Mouse (Mus musculus): ENCODE results near the gene Foxl2.

Gene Foxl2

DNA sequence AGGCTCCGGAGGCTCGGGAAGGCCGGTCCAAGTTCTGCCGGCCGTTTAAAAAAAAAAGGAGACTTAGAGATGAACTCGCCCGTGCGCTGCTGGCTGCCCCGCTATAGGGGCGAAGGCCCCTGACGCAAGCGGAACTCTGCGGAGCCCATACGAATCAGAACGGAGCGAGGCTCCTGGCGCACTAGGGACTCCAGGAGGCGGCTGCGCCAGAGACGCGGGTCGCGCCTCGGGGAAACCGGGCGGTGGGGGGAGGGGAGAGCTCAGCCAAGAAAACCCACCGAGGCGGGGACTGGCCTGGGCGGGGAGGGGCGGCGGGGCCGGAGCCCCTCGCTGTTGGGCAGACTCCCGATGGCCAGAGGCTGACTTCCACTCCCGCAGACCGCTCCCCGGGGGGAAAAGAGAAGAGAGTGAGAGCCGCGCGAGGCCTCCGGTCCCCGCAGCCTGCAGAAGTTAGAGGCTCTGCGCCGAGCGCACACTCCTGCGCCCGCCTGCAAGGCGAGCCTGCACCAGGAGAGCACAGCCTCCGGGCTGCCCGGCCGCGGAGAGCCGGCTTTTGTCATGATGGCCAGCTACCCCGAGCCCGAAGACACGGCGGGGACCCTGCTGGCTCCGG lies at the start of gene Foxl2:
Gene Foxl2, plus strand, starts transcription at position 186 of the 613 bp plus-strand sequence.
- no peak for DNase-seq

DNA sequence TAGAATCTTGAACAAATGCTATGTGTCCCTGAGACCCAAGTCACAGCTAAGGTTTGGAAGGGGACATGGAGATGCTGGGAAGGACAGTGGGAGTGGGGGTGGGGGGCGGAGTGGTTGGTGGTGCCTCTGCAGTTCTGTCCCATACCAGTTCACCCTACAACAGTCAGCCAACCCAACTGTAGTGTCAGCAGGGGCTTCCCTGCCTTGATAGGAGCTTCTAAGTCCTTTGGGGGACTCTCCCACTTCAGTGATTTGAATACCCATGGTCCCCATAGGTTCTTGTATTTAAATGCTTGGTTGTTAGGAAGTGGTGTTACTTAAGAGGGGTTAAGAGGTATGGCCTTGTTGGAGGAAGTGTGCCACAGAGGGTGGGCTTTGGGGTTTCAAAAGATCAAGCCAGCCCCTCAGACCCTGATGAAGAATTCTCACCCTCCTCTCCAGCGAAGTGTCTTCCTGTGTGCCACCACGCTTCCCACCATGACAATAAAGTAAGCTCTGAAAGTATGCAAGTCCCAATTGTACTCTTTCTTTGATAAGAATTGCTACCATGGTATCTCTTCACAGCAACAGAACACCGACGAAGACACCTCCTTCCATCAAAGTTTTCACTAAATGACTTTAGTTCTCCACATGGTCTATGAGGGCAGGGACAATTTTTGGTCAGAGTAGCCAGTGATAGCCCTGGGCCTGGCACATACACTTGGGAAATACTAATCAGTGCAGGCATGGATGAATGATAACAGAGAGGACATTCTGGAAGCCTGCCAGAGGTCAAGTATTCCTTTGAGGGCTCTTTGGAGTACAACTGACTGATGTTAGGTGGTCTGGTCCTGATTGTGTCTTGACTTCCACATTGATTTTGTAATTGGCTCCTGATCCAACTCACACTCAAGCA lies 34.2 kb upstream of the Foxl2 start:
- DNase-seq, result no peak

DNA sequence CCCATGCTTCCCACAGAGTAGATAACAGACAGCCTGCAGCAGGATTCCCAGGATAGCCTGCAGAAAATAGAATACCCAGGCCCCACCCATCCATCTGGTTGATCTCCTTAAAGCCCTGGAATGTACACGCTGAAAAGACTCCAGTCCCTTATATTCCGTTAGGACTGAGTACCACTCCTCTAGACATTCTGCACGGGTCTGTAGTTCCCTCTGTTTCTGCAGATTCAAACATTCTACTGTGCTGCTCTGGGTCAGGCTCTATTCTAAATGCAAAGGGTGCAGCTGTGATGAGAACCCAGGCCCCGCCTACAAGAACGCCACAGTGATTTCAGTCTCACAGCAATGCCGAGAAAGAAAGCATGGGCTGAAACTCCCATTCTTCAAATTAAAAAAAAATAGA lies 32.0 kb upstream of the Foxl2 start:
- DNase-seq, result no peak

DNA sequence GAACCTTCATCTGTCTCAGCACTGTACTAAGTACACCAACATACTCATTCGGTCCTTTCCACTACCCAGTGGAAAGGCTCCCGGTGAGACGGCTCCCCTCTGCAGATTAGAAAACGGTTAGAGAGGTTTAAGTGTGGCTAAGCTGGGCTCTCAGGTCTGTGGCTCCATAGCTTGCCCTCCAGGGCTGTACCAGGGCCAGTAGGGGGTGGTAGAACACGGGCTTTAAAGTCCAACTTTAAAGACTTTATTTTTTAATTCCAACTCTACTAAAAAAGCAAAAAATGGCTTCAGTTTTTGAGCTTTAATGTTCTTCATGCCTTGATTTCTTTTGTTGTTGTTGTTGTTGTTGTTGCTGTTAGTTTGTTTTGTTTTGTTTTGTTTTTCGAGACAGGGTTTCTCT lies 30.9 kb upstream of the Foxl2 start:
- no peak for DNase-seq

DNA sequence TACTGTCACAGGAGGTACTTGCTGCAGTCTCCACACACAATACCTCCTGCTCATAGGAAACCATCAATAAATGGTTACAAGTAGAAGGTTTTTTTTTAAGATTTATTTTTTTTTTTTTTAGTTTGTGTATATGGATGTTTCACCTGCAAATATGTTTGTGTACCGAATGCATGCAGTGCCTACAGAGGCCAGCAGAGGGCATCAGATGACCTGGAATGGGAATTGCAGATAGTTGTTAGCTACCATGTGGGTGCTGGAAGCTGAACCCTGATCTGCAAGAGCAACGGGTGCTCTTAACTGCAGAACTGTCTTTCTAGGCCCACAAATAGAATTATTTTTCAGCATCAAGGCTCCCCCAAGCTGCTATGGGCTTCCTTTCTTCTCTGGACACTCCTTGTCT lies 25.6 kb upstream of the Foxl2 start:
- peak; percentile 8 for DNase-seq

DNA sequence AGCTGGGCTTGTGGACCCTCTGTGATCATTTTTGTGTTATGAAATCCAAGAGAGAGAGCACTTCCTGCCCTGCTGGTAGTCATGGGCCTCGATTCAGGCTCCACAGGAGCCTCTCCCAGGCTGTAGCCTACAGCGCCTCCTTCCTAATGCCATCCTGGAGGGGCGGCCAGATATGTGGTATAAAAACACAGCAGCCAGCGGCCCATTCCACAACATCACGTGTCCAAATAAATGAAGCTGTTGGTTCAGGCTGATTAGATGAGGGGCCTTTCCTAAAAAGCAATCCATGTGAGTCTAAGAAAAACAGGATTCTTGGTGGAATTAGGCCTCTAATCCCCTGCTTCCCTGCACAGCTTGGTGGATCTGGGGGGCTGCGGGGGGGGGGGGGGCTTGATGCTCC lies 22.2 kb upstream of the Foxl2 start:
- no peak for DNase-seq

DNA sequence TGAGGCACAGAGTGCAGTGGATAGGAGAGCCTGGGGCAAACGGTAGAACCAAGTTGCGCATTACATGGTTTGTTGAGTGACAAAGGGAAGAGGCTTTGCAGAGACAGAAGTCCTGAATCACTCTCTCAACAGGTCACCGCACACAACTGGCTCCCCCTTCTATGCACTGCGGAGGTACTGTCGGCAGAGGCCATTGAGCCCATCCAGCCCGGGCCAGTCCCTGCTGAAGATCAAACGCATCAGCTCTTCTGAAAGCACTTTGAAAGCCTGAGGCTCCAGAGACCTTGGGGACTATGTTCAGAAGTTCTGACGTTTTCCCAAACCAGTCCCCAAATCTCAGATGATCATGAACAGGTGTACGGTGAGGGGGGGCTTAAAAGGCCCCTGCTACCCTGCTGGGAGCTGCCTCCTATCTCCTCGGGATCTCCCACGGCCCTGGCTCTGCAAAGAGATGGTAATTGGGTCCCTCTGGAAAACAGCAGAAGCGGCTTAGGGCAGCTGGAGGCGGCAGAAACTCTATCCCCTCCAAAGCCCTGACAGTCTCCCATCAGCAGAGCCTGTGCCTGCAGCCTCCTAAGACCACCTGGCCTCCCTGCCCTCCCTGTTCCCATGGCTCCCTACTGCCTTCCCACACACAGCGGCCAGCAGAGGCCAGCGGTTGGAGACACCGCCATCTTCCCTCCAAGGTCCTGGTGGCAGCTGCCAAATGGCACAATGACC lies 19.7 kb upstream of the Foxl2 start:
- DNase-seq, result no peak

DNA sequence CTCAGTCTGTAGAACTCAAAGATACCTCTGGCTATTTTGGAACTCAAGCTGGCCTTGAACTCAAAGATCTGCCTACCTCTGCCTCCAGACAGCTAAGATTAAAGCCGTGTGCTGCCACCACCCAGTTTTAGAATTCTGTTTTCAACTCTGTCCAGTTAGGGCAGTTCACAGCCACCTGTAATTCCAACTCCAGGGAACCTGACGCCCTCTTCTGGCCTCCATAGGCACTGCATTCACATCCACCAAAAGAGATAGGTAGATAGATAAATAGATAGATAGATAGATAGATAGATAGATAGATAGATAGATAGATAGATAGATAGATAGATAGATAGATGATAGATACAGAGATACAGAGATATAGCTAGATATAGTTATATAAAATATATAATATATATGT lies 15.8 kb upstream of the Foxl2 start:
- no peak for DNase-seq

DNA sequence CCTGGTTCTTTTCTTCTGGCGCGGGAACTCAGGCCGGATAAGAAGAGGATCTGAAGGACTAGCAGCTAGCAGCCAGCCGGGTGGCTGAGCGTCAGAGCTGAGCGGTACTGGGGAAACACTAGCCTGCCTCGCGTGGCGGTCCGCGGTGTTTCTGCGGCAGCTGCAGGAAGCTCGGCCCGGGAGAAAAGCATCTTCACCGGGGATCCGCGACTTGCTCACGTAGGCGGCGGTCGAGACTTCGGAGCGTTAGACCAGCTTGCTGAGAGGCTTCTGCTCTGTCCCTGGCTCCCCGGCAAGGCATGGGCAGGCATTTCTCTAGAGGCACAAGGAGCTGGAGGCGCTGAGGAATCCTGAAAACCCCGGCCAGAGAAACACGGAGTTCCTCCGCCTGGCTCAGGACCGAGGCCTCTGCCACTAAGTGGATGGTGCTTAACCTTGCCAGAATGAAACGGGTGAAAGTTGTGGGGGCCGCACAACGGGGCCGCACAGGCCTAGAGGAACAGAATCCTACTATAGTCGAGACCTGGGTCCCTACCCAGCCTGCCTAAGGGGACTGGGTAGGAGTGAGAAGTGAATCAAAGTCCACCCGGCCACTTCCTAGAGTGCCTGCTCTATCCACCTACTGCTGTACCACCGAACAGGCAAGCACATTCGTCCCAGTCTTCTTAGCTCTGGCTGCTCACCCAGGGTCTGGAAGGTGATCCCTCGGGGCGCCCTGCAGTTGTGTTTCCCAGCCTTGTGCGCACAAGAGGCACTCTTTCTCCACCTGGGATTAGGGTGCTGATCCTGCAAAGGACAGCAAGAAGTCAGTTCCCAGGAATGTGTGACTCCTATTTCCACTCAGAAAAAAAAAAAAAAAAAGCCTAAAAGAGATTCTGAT lies 2.7 kb upstream of the Foxl2 start:
- DNase-seq, result peak; percentile 13

DNA sequence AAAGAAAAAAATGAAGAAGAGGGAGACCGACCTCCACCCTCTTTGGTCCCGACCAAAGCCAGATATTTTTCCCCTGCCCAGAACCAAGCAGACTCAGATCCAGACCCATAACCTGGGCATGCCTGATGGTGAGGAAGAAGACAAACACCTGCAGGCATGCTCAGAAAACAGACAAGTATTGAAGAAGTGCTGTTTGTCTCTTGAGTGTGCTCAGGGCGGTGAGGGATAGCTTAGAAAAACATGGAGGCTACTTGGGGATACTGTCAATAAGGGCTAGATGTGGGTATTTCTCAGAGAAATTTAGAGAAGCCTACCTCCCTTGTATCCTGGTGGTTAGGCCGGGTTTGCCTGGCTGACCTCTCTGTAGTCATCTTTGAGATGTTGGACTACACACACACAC lies 1.8 kb upstream of the Foxl2 start:
- DNase-seq, result no peak

DNA sequence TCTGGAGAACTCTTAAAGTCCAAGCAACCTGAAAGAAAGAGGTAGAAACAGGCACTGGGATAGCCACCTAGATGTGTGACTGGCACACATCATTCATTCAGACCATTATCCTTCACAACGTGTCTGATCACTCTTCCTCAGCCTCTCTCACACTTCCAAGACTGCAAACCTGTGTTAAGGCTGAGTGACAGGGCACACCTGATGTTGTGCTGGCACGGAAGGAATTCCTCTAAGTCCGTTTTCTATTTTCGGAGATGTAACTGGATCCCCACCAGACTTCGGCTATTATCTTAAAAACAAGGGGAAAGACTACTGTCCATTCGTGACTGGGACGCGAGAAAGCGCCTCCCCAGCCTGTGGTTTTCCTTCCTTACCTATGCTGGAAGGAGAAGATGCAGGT lies 1.3 kb upstream of the Foxl2 start:
- no peak for DNase-seq

DNA sequence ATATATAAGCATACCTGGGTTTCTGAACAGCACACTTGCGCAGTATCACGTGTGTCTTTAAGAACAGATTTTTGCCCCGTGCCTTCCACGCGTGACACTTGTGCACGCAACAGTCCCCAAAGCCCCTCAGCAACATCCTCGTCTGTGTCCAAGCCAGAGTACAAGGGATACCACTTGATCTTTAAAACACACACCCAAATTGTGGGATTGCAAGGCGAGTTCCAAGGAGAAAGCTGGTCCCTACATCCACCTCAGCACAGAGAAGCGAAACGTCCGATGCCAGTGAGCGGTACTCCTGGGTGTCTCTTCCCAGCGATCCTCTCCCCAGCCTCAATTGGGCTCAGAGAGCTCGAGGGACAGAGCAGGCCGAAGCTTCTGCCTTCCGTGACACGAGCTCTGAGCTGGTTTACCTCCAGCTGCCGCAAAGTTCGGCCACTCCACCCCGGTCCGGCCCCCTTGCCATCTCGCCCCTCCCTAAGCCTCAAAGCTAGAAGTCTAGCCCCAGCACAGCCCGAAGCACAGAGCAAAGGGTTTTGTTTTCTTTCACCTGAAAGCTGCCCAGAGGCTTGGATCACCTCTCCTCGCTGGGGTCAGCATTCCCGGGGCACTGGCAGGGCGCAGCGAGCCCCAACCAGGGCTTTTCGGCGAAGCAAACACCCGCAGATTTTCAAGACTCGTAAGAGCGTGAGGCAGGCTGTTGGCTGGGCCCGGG lies 541 bp upstream of the Foxl2 start:
- DNase-seq, result no peak

DNA sequence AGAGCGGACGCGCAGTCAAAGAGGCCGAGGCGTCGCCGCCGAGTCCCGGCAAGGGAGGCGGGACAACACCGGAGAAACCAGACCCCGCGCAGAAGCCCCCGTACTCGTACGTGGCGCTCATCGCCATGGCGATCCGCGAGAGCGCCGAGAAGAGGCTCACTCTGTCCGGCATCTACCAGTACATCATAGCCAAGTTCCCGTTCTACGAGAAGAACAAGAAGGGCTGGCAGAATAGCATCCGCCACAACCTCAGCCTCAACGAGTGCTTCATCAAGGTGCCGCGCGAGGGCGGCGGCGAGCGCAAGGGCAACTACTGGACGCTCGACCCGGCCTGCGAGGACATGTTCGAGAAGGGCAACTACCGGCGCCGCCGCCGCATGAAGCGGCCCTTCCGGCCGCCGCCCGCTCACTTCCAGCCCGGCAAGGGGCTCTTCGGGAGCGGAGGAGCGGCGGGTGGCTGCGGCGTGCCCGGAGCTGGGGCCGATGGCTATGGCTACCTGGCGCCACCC lies 682 bp downstream of the Foxl2 start:
- DNase-seq, result no peak

DNA sequence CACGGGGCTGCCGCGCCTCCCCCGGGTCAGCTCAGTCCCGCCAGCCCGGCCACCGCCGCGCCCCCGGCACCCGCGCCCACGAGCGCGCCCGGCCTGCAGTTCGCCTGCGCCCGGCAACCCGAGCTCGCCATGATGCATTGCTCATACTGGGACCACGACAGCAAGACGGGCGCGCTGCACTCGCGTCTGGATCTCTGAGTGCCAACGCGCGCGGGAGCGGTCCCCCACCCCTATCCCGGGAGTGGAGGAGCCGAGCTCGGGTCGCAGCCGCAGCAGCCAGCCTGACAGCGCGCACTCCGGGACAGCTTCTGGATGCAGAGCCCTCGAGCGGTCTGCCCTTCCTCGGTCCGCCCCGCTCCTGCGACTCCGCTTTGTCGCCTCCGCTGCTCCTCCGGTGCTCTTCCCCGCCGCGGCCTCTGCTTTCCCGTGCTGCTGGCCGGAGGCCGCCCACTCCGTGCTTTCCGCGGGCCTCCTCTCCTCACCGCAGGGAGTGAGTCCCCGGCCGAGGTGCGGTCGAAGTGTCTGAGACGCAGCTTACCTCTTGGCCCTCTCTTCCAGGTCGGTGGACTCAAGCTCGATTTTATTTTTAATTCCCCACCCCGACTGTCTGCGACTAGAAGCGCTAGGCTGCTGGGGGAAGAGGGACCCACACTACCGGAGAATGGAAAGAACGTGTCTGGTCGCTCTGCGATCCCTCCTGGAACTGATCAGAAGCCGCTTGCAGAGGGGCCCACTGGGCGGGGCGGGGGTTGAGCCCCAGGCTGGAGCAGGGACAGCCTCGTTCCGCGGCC lies 1.7 kb downstream of the Foxl2 start:
- no peak for DNase-seq

DNA sequence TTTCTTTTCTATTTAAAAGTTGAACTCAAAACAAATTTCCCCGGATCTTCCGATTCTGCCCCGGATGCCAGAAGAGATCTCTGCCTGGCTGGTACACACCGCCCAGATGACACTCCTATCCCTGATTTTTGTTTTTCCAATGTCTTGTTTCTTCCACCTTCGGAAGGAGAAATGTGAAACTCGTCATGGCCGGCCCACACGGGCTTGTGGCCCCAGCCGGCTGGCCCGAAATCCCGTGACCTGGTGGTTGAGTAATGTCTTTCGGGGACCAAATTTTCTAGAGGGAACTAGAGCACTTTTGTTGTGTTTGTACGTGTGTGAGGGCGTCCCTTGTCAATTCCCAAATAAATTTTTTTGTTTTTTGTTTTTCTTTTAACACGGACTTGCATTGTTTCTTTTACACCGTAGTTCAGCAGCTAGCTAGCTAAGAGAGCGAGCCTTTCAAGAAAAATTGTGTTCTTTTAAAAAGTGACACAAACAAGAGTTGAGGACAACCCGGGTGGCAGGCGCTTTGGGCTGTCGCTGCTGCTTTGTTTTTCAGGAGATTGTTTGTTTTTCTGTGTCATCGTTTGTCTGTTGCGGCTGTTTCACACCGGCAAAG lies 2.8 kb downstream of the Foxl2 start:
- no peak for DNase-seq

DNA sequence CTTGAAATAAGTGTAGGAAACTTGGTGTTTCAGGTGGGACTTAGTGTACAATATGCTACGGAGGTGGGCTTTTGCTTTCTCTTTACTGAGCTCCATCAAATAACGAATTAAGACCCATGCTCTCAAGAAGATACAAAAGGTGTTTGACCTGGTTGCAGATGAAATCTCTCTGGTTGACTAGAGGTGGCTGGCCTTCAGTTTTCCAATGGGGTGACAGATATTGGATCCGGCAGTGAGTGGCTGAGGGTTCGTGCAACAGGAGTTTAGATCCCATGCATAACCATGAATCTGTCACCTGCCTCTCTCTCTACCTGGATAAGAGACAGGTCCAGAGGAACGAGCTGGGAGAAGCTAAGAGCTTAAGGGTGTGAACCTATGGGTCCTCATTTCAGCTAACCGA lies 3.5 kb downstream of the Foxl2 start:
- DNase-seq, result no peak

DNA sequence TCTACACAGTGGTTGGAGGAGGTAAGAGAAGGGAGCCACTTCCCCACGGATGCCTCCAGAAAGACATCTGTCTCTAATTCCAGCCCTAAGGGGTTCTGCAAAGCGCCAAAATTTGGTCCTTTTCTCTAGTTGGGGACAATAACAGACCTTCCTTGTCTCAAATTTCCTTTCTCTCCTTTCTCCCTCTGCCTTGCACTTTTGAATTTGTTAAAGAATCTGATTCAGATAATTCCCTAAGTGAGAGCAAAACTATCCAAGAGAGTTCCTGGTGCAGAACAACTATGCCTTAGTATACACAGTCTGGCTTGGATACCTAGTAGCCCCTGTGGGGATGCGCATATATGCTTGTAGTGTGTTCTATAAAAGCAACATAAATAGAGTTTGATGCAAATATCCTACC lies 4.8 kb downstream of the Foxl2 start:
- DNase-seq, result no peak

DNA sequence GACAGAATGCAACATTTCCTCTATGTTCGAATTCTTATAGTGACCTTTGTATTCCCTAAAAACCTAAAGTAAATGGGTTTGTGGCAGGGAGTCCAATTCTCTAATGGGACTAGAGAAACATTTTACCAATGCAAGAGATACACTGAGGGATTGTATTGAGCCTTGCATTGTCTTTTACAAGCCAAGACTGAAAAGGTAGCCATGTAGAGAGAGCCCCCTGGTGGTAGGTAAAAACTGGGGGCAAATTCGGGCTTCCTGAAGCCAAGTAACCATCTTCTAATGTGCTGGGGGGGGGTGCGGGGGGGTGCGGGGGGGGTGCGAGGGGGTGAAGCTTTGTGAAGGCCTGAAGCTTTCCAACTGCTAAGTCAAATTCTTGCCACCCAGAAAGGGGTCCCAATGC lies 5.3 kb downstream of the Foxl2 start:
- no peak for DNase-seq

DNA sequence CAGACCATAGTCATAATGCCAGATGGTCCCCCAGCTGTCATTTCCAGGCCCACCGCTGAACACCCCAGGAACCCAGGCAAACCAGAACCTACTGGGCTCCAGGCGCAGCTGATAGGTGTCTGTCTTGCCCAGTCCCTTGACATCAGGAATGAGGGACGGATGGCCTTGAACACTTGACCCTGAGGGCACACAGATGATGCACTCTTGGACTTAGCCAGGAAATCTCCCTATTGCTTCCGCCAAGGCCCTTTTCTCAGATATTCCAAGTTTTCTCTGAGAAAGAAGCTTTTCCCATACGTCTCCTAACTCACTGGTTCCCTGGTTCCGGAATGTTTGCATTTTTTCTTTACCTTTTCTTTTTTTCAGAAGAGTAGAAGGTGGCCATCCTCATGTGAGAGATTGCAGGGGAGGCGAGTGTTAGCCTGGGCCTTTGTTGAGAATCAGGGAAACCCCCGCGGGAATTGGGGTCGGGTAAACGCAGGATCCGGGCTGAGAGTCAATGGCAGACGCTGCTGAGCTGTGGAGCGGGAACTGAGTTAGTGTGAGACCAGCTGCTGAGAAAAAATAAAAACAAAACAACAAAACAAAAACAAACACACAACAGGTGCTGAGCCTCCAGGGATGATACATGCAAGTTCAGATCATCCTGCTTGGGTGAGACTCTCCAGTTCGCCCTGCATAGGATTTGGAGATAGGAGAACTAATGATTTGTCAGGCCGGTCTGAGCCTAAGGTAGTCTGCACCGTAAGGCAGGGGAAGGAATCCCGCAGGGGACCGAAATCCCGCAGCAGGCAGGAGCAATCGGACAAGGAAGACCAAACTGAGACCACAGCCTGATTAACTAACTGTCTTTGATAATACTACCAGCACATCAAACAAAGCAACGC lies 6.7 kb downstream of the Foxl2 start:
- no peak for DNase-seq

All from thymus, postnatal 14 days (tissue).